In genomic region chr2:170267152-170267551, GRCm38 (mm10) we compare ENCODE assay signal across 8 mouse cellular contexts.
A peak's percentile ranks its signal among the peaks of the same experiment; 100 is the strongest.
DNase-seq lines count a peak whose midpoint lies in the region; ATAC-seq and TF ChIP-seq lines count a peak whose summit lies in the region.

No protein-coding gene starts in this region.

- H3K27me3 ChIP-seq in embryonic facial prominence, embryonic 11.5 days (ENCODE audit: control insufficient read depth, insufficient read depth, low read length): no peaks in the 10 kb centered on the region
- no peaks in the 10 kb centered on the region for H3K27me3 ChIP-seq in forebrain, postnatal 0 days (ENCODE audit: insufficient read depth, low read length)
- no peaks in the 10 kb centered on the region for H3K27me3 ChIP-seq in midbrain, embryonic 13.5 days

- peak; percentile 57 for DNase-seq in embryonic facial prominence, embryonic 11.5 days (ENCODE audit: low spot score)
- DNase-seq in forebrain, postnatal 0 days: peak; percentile 55
- peak; percentile 31 to 55 for DNase-seq in kidney, postnatal 4 days
- no peak for DNase-seq in right cerebral cortex, postnatal 4 days
- DNase-seq in gastrocnemius, adult 8-10 months (ENCODE audit: low spot score in 2 of 2): no peak
- no peak for DNase-seq in cerebellum, adult 9-10 months

- H3K4me1 ChIP-seq in embryonic facial prominence, embryonic 11.5 days (ENCODE audit: control insufficient read depth, insufficient read depth, low read length): no peaks in the 10 kb centered on the region; the same call in 1 of the 2 replicates
- H3K4me1 ChIP-seq in forebrain, postnatal 0 days (ENCODE audit: insufficient read depth): 0 out of 2 replicates have a peak, but pooled peaks cover 7% of the 10 kb centered on the region
- H3K4me1 ChIP-seq in midbrain, embryonic 13.5 days (replicated peaks): peaks cover 20% of the 10 kb centered on the region

- no peak overlapping the region for H3K4me3 ChIP-seq in embryonic facial prominence, embryonic 11.5 days (ENCODE audit: low read depth, low read length)
- H3K4me3 ChIP-seq in forebrain, postnatal 0 days (ENCODE audit: low read depth, low read length): peak overlapping the region; percentile 28
- peak overlapping the region; percentile 21 for H3K4me3 ChIP-seq in midbrain, embryonic 13.5 days (replicated peaks)

- TF ChIP-seq CTCF in forebrain, postnatal 0 days (IDR thresholded peaks at IDR 0.05; ENCODE audit: low read depth): no peak

- H3K36me3 ChIP-seq in embryonic facial prominence, embryonic 11.5 days (replicated peaks; ENCODE audit: control insufficient read depth, insufficient read depth, low read depth, low read length): no peaks in the 10 kb centered on the region
- no peaks in the 10 kb centered on the region for H3K36me3 ChIP-seq in forebrain, postnatal 0 days (ENCODE audit: insufficient read depth)
- no peaks in the 10 kb centered on the region for H3K36me3 ChIP-seq in midbrain, embryonic 13.5 days

- H3K4me2 ChIP-seq in embryonic facial prominence, embryonic 11.5 days (ENCODE audit: low read depth, low read length): peak overlapping the region; percentile 22
- H3K4me2 ChIP-seq in forebrain, postnatal 0 days (ENCODE audit: low read depth): peak overlapping the region; percentile 50
- peak overlapping the region; percentile 46 for H3K4me2 ChIP-seq in midbrain, embryonic 13.5 days (replicated peaks)

- no peak overlapping the region for H3K9ac ChIP-seq in embryonic facial prominence, embryonic 11.5 days (replicated peaks; ENCODE audit: low read length)
- H3K9ac ChIP-seq in forebrain, postnatal 0 days: no peak overlapping the region
- no peak overlapping the region for H3K9ac ChIP-seq in midbrain, embryonic 13.5 days (replicated peaks)

- H3K9me3 ChIP-seq in embryonic facial prominence, embryonic 11.5 days (replicated peaks; ENCODE audit: control insufficient read depth, low read length): no peaks in the 10 kb centered on the region; the same call in 1 of the 2 replicates
- H3K9me3 ChIP-seq in forebrain, postnatal 0 days (ENCODE audit: low read length): no peaks in the 10 kb centered on the region
- no peaks in the 10 kb centered on the region for H3K9me3 ChIP-seq in midbrain, embryonic 13.5 days

- no peak overlapping the region for H3K27ac ChIP-seq in embryonic facial prominence, embryonic 11.5 days (replicated peaks; ENCODE audit: low read depth, low read length)
- H3K27ac ChIP-seq in forebrain, postnatal 0 days (ENCODE audit: low read depth, low read length): no peak overlapping the region
- H3K27ac ChIP-seq in midbrain, embryonic 13.5 days: no peak overlapping the region

- WGBS in embryonic facial prominence, embryonic 11.5 days: 12% methylated on average over 12 of the region's 12 CpGs
- WGBS in forebrain, postnatal 0 days: 3% methylated on average over 12 of the region's 12 CpGs
- 4% methylated on average over 12 of the region's 12 CpGs for WGBS in midbrain, embryonic 13.5 days

- no peak for ATAC-seq in embryonic facial prominence, embryonic 11.5 days (replicated peaks; ENCODE audit: insufficient number of reproducible peaks, low FRiP score, low TSS enrichment, low read depth)
- no peak for ATAC-seq in forebrain, postnatal 0 days
- ATAC-seq in midbrain, embryonic 13.5 days: no peak
- no peak for ATAC-seq in granulocyte monocyte progenitor cell, adult 5-6 weeks (replicated peaks; ENCODE audit: poor library complexity, severe bottlenecking)

Comparison
In these comparisons a context has a peak if more than half of its experiments do, and no peak if none do; other contexts are left out.
1. DNase-seq: peak in embryonic facial prominence, embryonic 11.5 days (single experiment), forebrain, postnatal 0 days (single experiment) and kidney, postnatal 4 days (2 of 2); none in right cerebral cortex, postnatal 4 days (single experiment), gastrocnemius, adult 8-10 months (0 of 2) and cerebellum, adult 9-10 months (single experiment).
2. Peak in every context shown above with its lines, with median percentiles within 50 percentile points of each other: H3K4me2 ChIP-seq.